Mouse (Mus musculus) midbrain, embryonic 11.5 days (tissue): ENCODE measurements at regions not wholly inside any gene's neighbourhood (a gene's known extent, or its start where the extent isn't known, plus 50 kb on each side); places are given as distances from the start of the nearest gene placed in this dataset.

ENCODE experiments used
- ATAC-seq: fragments of 200-750 bp; cut with Nextera tagmentation; 2 replicates; pipeline ENCODE4 v1.8.0; 2017; ENCODE audit warnings: moderate TSS enrichment, moderate library complexity; ENCODE audit not compliant: low FRiP score
- DNase-seq: peaks from one replicate; pipeline ENCODE4 v3.0.0; 2015; ENCODE audit warnings: low spot score; ENCODE audit errors: missing footprints
- H3K27ac ChIP-seq: fragments of 300-500 bp; sonication (generic); 2 replicates; pipeline ENCODE4 v1.5.1; 2014; ENCODE audit warnings: low read depth, low read length
- H3K27me3 ChIP-seq: fragments of 300-500 bp; sonication (generic); 2 replicates; pipeline ENCODE4 v1.6.1; 2014; ENCODE audit warnings: mild to moderate bottlenecking, low read length, moderate library complexity, mixed read lengths; ENCODE audit not compliant: control insufficient read depth, insufficient read depth
- H3K36me3 ChIP-seq: fragments of 300-500 bp; sonication (generic); 2 replicates; pipeline ENCODE4 v1.6.1; 2014; ENCODE audit warnings: mild to moderate bottlenecking, low read length, moderate library complexity, mixed read lengths; ENCODE audit not compliant: control insufficient read depth, insufficient read depth
- H3K4me1 ChIP-seq: fragments of 300-500 bp; sonication (generic); 2 replicates; pipeline ENCODE4 v1.6.1; 2014; ENCODE audit warnings: low read length; ENCODE audit not compliant: control insufficient read depth, insufficient read depth
- H3K4me2 ChIP-seq: fragments of 300-500 bp; sonication (generic); 2 replicates; pipeline ENCODE4 v1.6.1; 2014; ENCODE audit warnings: mild to moderate bottlenecking, moderate library complexity
- H3K4me3 ChIP-seq: fragments of 300-500 bp; sonication (generic); 2 replicates; pipeline ENCODE4 v1.5.1; 2014; ENCODE audit warnings: low read depth, low read length
- H3K9ac ChIP-seq: fragments of 300-500 bp; sonication (generic); 2 replicates; pipeline ENCODE4 v1.6.1; 2014; ENCODE audit warnings: low read length
- H3K9me3 ChIP-seq: fragments of 300-500 bp; sonication (generic); 2 replicates; pipeline ENCODE4 v1.6.1; 2016; ENCODE audit warnings: low read length; ENCODE audit not compliant: control insufficient read depth
- WGBS: fragments of 180-500 bp; shearing (Covaris S2); extraction: QIAGEN DNeasy Blood & Tissue Kit; methylation state at CpG from one replicate; pipeline ENCODE4 v1.1.7; 2014; 5-methylcytosine and 5-hydroxymethylcytosine counted together

- 83% methylated on average over 10 of the region's 10 CpGs for WGBS
- no peaks in the 10 kb centered on the region for H3K9me3 ChIP-seq
These were observed 113.7 kb upstream of the Cwc22 start for GRCm38 (mm10) chr2:78059801-78060416.

GRCm38 (mm10) chr2:78058988-78059387 is 112.8 kb upstream of the Cwc22 start:
- Histone ChIP-seq H3K4me3 (no peak overlapping the region), H3K4me1 (no peaks in the 10 kb centered on the region), H3K27ac (no peak overlapping the region), H3K9me3 (no peaks in the 10 kb centered on the region), H3K36me3 (no peaks in the 10 kb centered on the region), H3K27me3 (no peaks in the 10 kb centered on the region), H3K9ac (no peak overlapping the region), H3K4me2 (no peak overlapping the region)
- DNase-seq (peak; percentile 31), ATAC-seq (peak; percentile 63; the same call in 1 of the 2 replicates)
- 73% methylated on average over 2 of the region's 2 CpGs for WGBS

More at GRCm38 (mm10) chr2:78059801-78060416, 113.7 kb upstream of the Cwc22 start:
- no peaks in the 10 kb centered on the region for H3K36me3 ChIP-seq
- ATAC-seq (no peak), DNase-seq (peak; percentile 83)
- no peaks in the 10 kb centered on the region for H3K27me3 ChIP-seq
- 0 out of 2 replicates have a peak, but pooled peaks cover 3% of the 10 kb centered on the region for H3K4me1 ChIP-seq
- H3K9ac ChIP-seq = no peak overlapping the region
- no peak overlapping the region for H3K4me3 ChIP-seq
- H3K27ac ChIP-seq = no peak overlapping the region
- H3K4me2 ChIP-seq = no peak overlapping the region

GRCm38 (mm10) chr2:78053910-78054309 is 107.7 kb upstream of the Cwc22 start:
- Histone ChIP-seq H3K27ac (no peak overlapping the region), H3K27me3 (no peaks in the 10 kb centered on the region), H3K9ac (no peak overlapping the region), H3K9me3 (no peaks in the 10 kb centered on the region), H3K4me1 (peaks cover 2% of the 10 kb centered on the region), H3K36me3 (no peaks in the 10 kb centered on the region), H3K4me2 (no peak overlapping the region), H3K4me3 (no peak overlapping the region)
- DNase-seq (peak; percentile 21), ATAC-seq (no peak)
- 85% methylated on average over 3 of the region's 3 CpGs for WGBS

- H3K9me3 ChIP-seq = no peaks in the 10 kb centered on the region
- H3K27ac ChIP-seq = no peak overlapping the region
- H3K36me3 ChIP-seq = no peaks in the 10 kb centered on the region
- no peak for ATAC-seq
- no peaks in the 10 kb centered on the region for H3K27me3 ChIP-seq
- no peak for DNase-seq
- 93% methylated on average over 7 of the region's 7 CpGs for WGBS
- peaks cover 2% of the 10 kb centered on the region for H3K4me1 ChIP-seq
- no peak overlapping the region for H3K9ac ChIP-seq
- H3K4me3 ChIP-seq = no peak overlapping the region
- no peak overlapping the region for H3K4me2 ChIP-seq
These were observed 104.4 kb upstream of the Cwc22 start for GRCm38 (mm10) chr2:78050542-78050941.

- no peak overlapping the region for H3K27ac ChIP-seq
- 0 out of 2 replicates have a peak overlapping the region, but pooled peaks have one; percentile 5 for H3K4me3 ChIP-seq
- no peaks in the 10 kb centered on the region for H3K9me3 ChIP-seq
- no peak overlapping the region; the same call in 1 of the 2 replicates for H3K9ac ChIP-seq
- WGBS = 24% methylated on average over 8 of the region's 8 CpGs
- ATAC-seq = peak; percentile 78
- H3K27me3 ChIP-seq = no peaks in the 10 kb centered on the region
- peaks cover 2% of the 10 kb centered on the region for H3K4me1 ChIP-seq
- H3K4me2 ChIP-seq = peak overlapping the region; percentile 33
- H3K36me3 ChIP-seq = no peaks in the 10 kb centered on the region
- peak; percentile 97 for DNase-seq
These were observed 103.2 kb upstream of the Cwc22 start for GRCm38 (mm10) chr2:78049248-78049874.

GRCm38 (mm10) chr2:78048706-78049055 is 102.5 kb upstream of the Cwc22 start:
- Histone ChIP-seq H3K9ac (no peak overlapping the region), H3K9me3 (no peaks in the 10 kb centered on the region), H3K27me3 (no peaks in the 10 kb centered on the region), H3K36me3 (no peaks in the 10 kb centered on the region), H3K4me2 (peak overlapping the region; percentile 33; the same call in 1 of the 2 replicates), H3K4me3 (no peak overlapping the region), H3K27ac (no peak overlapping the region), H3K4me1 (peaks cover 2% of the 10 kb centered on the region)
- ATAC-seq (peak; percentile 61), DNase-seq (peak; percentile 89)
- WGBS = 72% methylated on average over 6 of the region's 6 CpGs

GRCm38 (mm10) chr2:78048030-78048705 is 102.0 kb upstream of the Cwc22 start:
- WGBS = 49% methylated on average over 11 of the region's 11 CpGs
- peak; percentile 89 for DNase-seq
- no peaks in the 10 kb centered on the region for H3K9me3 ChIP-seq

GRCm38 (mm10) chr2:78027319-78027718 is 81.1 kb upstream of the Cwc22 start:
- H3K4me2 ChIP-seq = no peak overlapping the region
- H3K4me3 ChIP-seq = no peak overlapping the region
- no peaks in the 10 kb centered on the region for H3K36me3 ChIP-seq
- ATAC-seq (no peak), DNase-seq (peak; percentile 51)
- no peak overlapping the region for H3K27ac ChIP-seq
- H3K9me3 ChIP-seq = no peaks in the 10 kb centered on the region
- H3K4me1 ChIP-seq = no peaks in the 10 kb centered on the region
- H3K27me3 ChIP-seq = no peaks in the 10 kb centered on the region
- H3K9ac ChIP-seq = no peak overlapping the region
- 88% methylated on average over 2 of the region's 2 CpGs for WGBS

More at GRCm38 (mm10) chr2:78048030-78048705, 102.0 kb upstream of the Cwc22 start:
- Histone ChIP-seq H3K9ac (no peak overlapping the region), H3K36me3 (no peaks in the 10 kb centered on the region), H3K4me1 (peaks cover 2% of the 10 kb centered on the region), H3K4me2 (no peak overlapping the region), H3K27ac (no peak overlapping the region), H3K4me3 (no peak overlapping the region), H3K27me3 (no peaks in the 10 kb centered on the region)
- peak; percentile 31; the same call in 1 of the 2 replicates for ATAC-seq

GRCm38 (mm10) chr2:78026808-78027207 is 80.6 kb upstream of the Cwc22 start:
- H3K9ac ChIP-seq = no peak overlapping the region
- WGBS = 61% methylated on average over 6 of the region's 6 CpGs
- peak; percentile 60 for DNase-seq

More at GRCm38 (mm10) chr2:78026808-78027207, 80.6 kb upstream of the Cwc22 start:
- H3K27me3 ChIP-seq = no peaks in the 10 kb centered on the region
- H3K4me3 ChIP-seq = no peak overlapping the region
- H3K4me2 ChIP-seq = no peak overlapping the region
- no peak overlapping the region for H3K27ac ChIP-seq
- H3K4me1 ChIP-seq = no peaks in the 10 kb centered on the region
- no peaks in the 10 kb centered on the region for H3K9me3 ChIP-seq
- no peaks in the 10 kb centered on the region for H3K36me3 ChIP-seq
- ATAC-seq = no peak
